Mouse (Mus musculus) megakaryocyte, embryonic 14.5 days (primary cell): ENCODE data around the gene Rbms1. TPM values are rescaled to one million over a fixed set of nuclear protein-coding genes. Genes with fewer than 3 reads are reported as not detected.
A peak's percentile ranks its signal among the peaks of the same experiment; 100 is the strongest.

Experiments
- H3K27me3 ChIP-seq: replicated peaks from 2 replicates; pipeline ENCODE3; 2012; ENCODE audit warnings: inconsistent platforms
- H3K36me3 ChIP-seq: replicated peaks from 2 replicates; pipeline ENCODE3; 2012; ENCODE audit warnings: low read length, inconsistent platforms, mixed read lengths
- H3K4me1 ChIP-seq: 2 replicates; pipeline ENCODE4 v1.6.1; 2012; ENCODE audit warnings: inconsistent platforms
- H3K4me3 ChIP-seq: replicated peaks from 2 replicates; pipeline ENCODE3; 2012; ENCODE audit warnings: moderate library complexity, mild to moderate bottlenecking, inconsistent platforms
- H3K9me3 ChIP-seq: 2 replicates; pipeline ENCODE4 v1.6.1; 2012; ENCODE audit warnings: inconsistent platforms
- FLI1 ChIP-seq: IDR thresholded peaks from 2 replicates; pipeline ENCODE4 v1.6.1; 2012; ENCODE audit warnings: low read length, inconsistent platforms, mixed read lengths
- GATA1 ChIP-seq: IDR thresholded peaks from 3 replicates; pipeline ENCODE4 v1.6.1; 2012; ENCODE audit warnings: mixed read lengths, low read length, inconsistent platforms, borderline replicate concordance
- polyA plus RNA-seq: library from polyadenylated mRNA; stranded (reverse); fragments of >175 nt; gene quantifications from 2 replicates; pipeline ENCODE4 v1.2.3, GENCODE M21; 2012; ENCODE audit warnings: low replicate concordance; ENCODE audit not compliant: insufficient read depth

The Rbms1 gene
- polyA plus RNA-seq, 1 experiment = 22.6 TPM

GRCm38 (mm10) chr2:60879966-60880788 lies 82.8 kb downstream of the Rbms1 start:
- Histone ChIP-seq H3K9me3 (peaks cover 2% of the 10 kb centered on the region; the same call in 1 of the 2 replicates), H3K27me3 (peaks cover under 1% of the 10 kb centered on the region), H3K36me3 (peaks cover 7% of the 10 kb centered on the region), H3K4me3 (peak overlapping the region; percentile 93), H3K4me1 (peaks cover 72% of the 10 kb centered on the region)
- no peak for TF ChIP-seq GATA1
- TF ChIP-seq FLI1 = no peak

GRCm38 (mm10) chr2:60879141-60879818 lies 83.7 kb downstream of the Rbms1 start:
- peaks cover 76% of the 10 kb centered on the region for H3K4me1 ChIP-seq
- peak overlapping the region; percentile 93 for H3K4me3 ChIP-seq
- no peaks in the 10 kb centered on the region for H3K27me3 ChIP-seq
- H3K36me3 ChIP-seq = peaks cover 11% of the 10 kb centered on the region
- no peak for TF ChIP-seq FLI1
- TF ChIP-seq GATA1 = no peak
- H3K9me3 ChIP-seq = no peaks in the 10 kb centered on the region

- peak overlapping the region; percentile 38 for H3K4me3 ChIP-seq
- peaks cover 76% of the 10 kb centered on the region for H3K4me1 ChIP-seq
- H3K27me3 ChIP-seq = no peaks in the 10 kb centered on the region
- no peak for TF ChIP-seq FLI1
- no peak for TF ChIP-seq GATA1
- H3K36me3 ChIP-seq = peaks cover 11% of the 10 kb centered on the region
- H3K9me3 ChIP-seq = no peaks in the 10 kb centered on the region
These were observed 85.2 kb downstream of the Rbms1 start for GRCm38 (mm10) chr2:60877543-60878386.

- no peak for TF ChIP-seq GATA1
- Histone ChIP-seq H3K4me3 (no peak overlapping the region), H3K27me3 (no peaks in the 10 kb centered on the region), H3K4me1 (peaks cover 70% of the 10 kb centered on the region), H3K36me3 (peaks cover 15% of the 10 kb centered on the region), H3K9me3 (no peaks in the 10 kb centered on the region)
These were observed 86.1 kb downstream of the Rbms1 start for GRCm38 (mm10) chr2:60876891-60877290.

- TF ChIP-seq FLI1 (no peak), GATA1 (no peak)
- no peak overlapping the region for H3K4me3 ChIP-seq
- no peaks in the 10 kb centered on the region for H3K27me3 ChIP-seq
- H3K4me1 ChIP-seq = peaks cover 78% of the 10 kb centered on the region
- no peaks in the 10 kb centered on the region for H3K9me3 ChIP-seq
- peaks cover 16% of the 10 kb centered on the region for H3K36me3 ChIP-seq
These were observed 90.7 kb downstream of the Rbms1 start for GRCm38 (mm10) chr2:60872095-60872811.

GRCm38 (mm10) chr2:60871001-60871400 lies 92.0 kb downstream of the Rbms1 start:
- no peaks in the 10 kb centered on the region for H3K27me3 ChIP-seq
- no peak overlapping the region for H3K4me3 ChIP-seq
- TF ChIP-seq FLI1 = no peak
- no peak for TF ChIP-seq GATA1
- no peaks in the 10 kb centered on the region for H3K9me3 ChIP-seq
- H3K36me3 ChIP-seq = peaks cover 19% of the 10 kb centered on the region
- H3K4me1 ChIP-seq = peaks cover 77% of the 10 kb centered on the region

- H3K9me3 ChIP-seq = no peaks in the 10 kb centered on the region
- peaks cover 17% of the 10 kb centered on the region for H3K36me3 ChIP-seq
- no peak for TF ChIP-seq GATA1
- TF ChIP-seq FLI1 = no peak
- peaks cover 76% of the 10 kb centered on the region for H3K4me1 ChIP-seq
- no peak overlapping the region for H3K4me3 ChIP-seq
- H3K27me3 ChIP-seq = no peaks in the 10 kb centered on the region
These were observed 92.5 kb downstream of the Rbms1 start for GRCm38 (mm10) chr2:60870450-60870849.

GRCm38 (mm10) chr2:60869001-60869743 lies 93.8 kb downstream of the Rbms1 start:
- no peak overlapping the region for H3K4me3 ChIP-seq
- H3K4me1 ChIP-seq = peaks cover 81% of the 10 kb centered on the region
- TF ChIP-seq FLI1 (no peak), GATA1 (no peak)
- H3K9me3 ChIP-seq = no peaks in the 10 kb centered on the region
- peaks cover 13% of the 10 kb centered on the region for H3K36me3 ChIP-seq
- no peaks in the 10 kb centered on the region for H3K27me3 ChIP-seq

GRCm38 (mm10) chr2:60868060-60868662 lies 94.8 kb downstream of the Rbms1 start:
- TF ChIP-seq GATA1 (no peak), FLI1 (no peak)
- Histone ChIP-seq H3K4me1 (peaks cover 81% of the 10 kb centered on the region), H3K36me3 (peaks cover 13% of the 10 kb centered on the region), H3K4me3 (peak overlapping the region; percentile 11), H3K27me3 (no peaks in the 10 kb centered on the region), H3K9me3 (no peaks in the 10 kb centered on the region)
